In genomic region chr16:96034473-96034872, GRCm38 (mm10) we compare ENCODE assay signal across 18 mouse cellular contexts. TPM values are rescaled to one million over a fixed set of nuclear protein-coding genes. Genes with fewer than 3 reads are reported as not detected.
DNase-seq lines count a peak whose midpoint lies in the region; ATAC-seq lines count a peak whose summit lies in the region.
"Had no signal": no experiment of that assay in that cellular context is flagged by ENCODE, and none has a peak within 500 bp of the region (broad histone marks: within the 10 kb centered on the region; RNA-seq: fewer than 3 reads in every experiment).

No protein-coding gene starts in this region.

- H3K4me1 ChIP-seq in embryonic facial prominence, embryonic 13.5 days = peaks cover 18% of the 10 kb centered on the region
- H3K4me1 ChIP-seq in hindbrain, embryonic 12.5 days = no peaks in the 10 kb centered on the region
- H3K4me1 ChIP-seq: kidney, embryonic 15.5 days had no signal

- peak; percentile 42 for DNase-seq in adrenal gland, postnatal 14 days
- DNase-seq in adrenal gland, postnatal 4 days (ENCODE audit: low spot score in 2 of 2) = no peak
- peak; percentile 15 to 25 for DNase-seq in left cerebral cortex, adult 18-20 months (ENCODE audit: low spot score in 2 of 2)
- DNase-seq in left cerebral cortex, postnatal 4 days = no peak
- DNase-seq in mesoderm, embryonic 11.5 days (ENCODE audit: low read depth, low spot score) = peak; percentile 31
- DNase-seq in kidney, postnatal 4 days = no peak
- DNase-seq: cerebellum, postnatal 14 days; forebrain, postnatal 0 days; gastrocnemius, postnatal 25 days; heart, postnatal 36 days; lung, postnatal 10 days; thymus, adult 2 months had no signal

- no peaks in the 10 kb centered on the region for H3K9me3 ChIP-seq in embryonic facial prominence, embryonic 13.5 days
- no peaks in the 10 kb centered on the region for H3K9me3 ChIP-seq in hindbrain, embryonic 12.5 days (replicated peaks)
- H3K9me3 ChIP-seq: kidney, embryonic 15.5 days had no signal

- H3K9ac ChIP-seq in embryonic facial prominence, embryonic 13.5 days = no peak overlapping the region
- H3K9ac ChIP-seq in hindbrain, embryonic 12.5 days = no peak overlapping the region
- H3K9ac ChIP-seq: forebrain, postnatal 0 days; kidney, embryonic 15.5 days; liver, embryonic 14.5 days had no signal

- H3K27ac ChIP-seq in embryonic facial prominence, embryonic 13.5 days = peak overlapping the region; percentile 58
- no peak overlapping the region for H3K27ac ChIP-seq in hindbrain, embryonic 12.5 days
- H3K27ac ChIP-seq: kidney, embryonic 15.5 days; liver, embryonic 14.5 days had no signal

- intact Hi-C loops in left cerebral cortex, postnatal 4 days (cut with DNase I) = no loop called here

- H3K4me2 ChIP-seq in embryonic facial prominence, embryonic 13.5 days = no peak overlapping the region
- no peak overlapping the region for H3K4me2 ChIP-seq in hindbrain, embryonic 12.5 days (replicated peaks)
- H3K4me2 ChIP-seq: heart, embryonic 11.5 days; kidney, embryonic 15.5 days had no signal

- peaks cover 94% of the 10 kb centered on the region for H3K36me3 ChIP-seq in embryonic facial prominence, embryonic 13.5 days
- H3K36me3 ChIP-seq in hindbrain, embryonic 12.5 days = peaks cover 96% of the 10 kb centered on the region

- H3K4me3 ChIP-seq in embryonic facial prominence, embryonic 13.5 days = no peak overlapping the region
- no peak overlapping the region for H3K4me3 ChIP-seq in hindbrain, embryonic 12.5 days
- H3K4me3 ChIP-seq: kidney, embryonic 15.5 days had no signal

- H3K27me3 ChIP-seq in embryonic facial prominence, embryonic 13.5 days = no peaks in the 10 kb centered on the region
- no peaks in the 10 kb centered on the region for H3K27me3 ChIP-seq in hindbrain, embryonic 12.5 days
- H3K27me3 ChIP-seq: kidney, embryonic 15.5 days had no signal

- WGBS in embryonic facial prominence, embryonic 13.5 days = 43% methylated on average over 6 of the region's 6 CpGs
- 76% methylated on average over 6 of the region's 6 CpGs for WGBS in hindbrain, embryonic 12.5 days

- peak; percentile 67; the same call in 1 of the 2 replicates for ATAC-seq in embryonic facial prominence, embryonic 13.5 days (ENCODE audit: insufficient number of reproducible peaks, insufficient read depth, low FRiP score, low TSS enrichment, low read depth)
- ATAC-seq in hindbrain, embryonic 12.5 days (ENCODE audit: low FRiP score) = no peak
- ATAC-seq: forebrain, postnatal 0 days; inflammation-experienced regulatory T-cells, adult 6 months had no signal

RNA-seq across cellular contexts. Expression of gene Psmg1, which starts 43.7 kb away (rescaled TPM):
- 35.4 and 38.8 TPM in 2 replicates for total RNA-seq in adrenal gland, postnatal 14 days (2021)
- total RNA-seq in adrenal gland, postnatal 4 days (2021) = 10 to 100 TPM; 37.9 to 40.5 TPM
- total RNA-seq in left cerebral cortex, adult 18-20 months (2021) = 10 to 100 TPM; 14.5 to 18.1 TPM
- total RNA-seq in left cerebral cortex, postnatal 4 days (2021) = 10 to 100 TPM; 26.5 to 32.2 TPM
- polyA plus RNA-seq in embryonic facial prominence, embryonic 13.5 days (2015; fragmentation: Nextera tagmentation; extraction: Ambion mirVana) = 87.5 and 91.7 TPM in 2 replicates
- polyA plus RNA-seq in hindbrain, embryonic 12.5 days (2016; fragmentation: Nextera tagmentation; extraction: Ambion mirVana) = 66.3 and 70.5 TPM in 2 replicates

RNA-seq across cellular contexts. Expression of gene Brwd1, which starts 47.9 kb away (rescaled TPM):
- 70.4 and 74.8 TPM in 2 replicates for total RNA-seq in adrenal gland, postnatal 14 days (2021)
- 100 to 1,000 TPM in 1 of 2 experiments, 10 to 100 TPM in 1; 83.2 to 103 TPM for total RNA-seq in adrenal gland, postnatal 4 days (2021)
- total RNA-seq in left cerebral cortex, adult 18-20 months (2021) = 100 to 1,000 TPM; 146 TPM
- total RNA-seq in left cerebral cortex, postnatal 4 days (2021) = 100 to 1,000 TPM; 131 to 135 TPM
- polyA plus RNA-seq in embryonic facial prominence, embryonic 13.5 days (2015; fragmentation: Nextera tagmentation; extraction: Ambion mirVana) = 113 and 118 TPM in 2 replicates
- polyA plus RNA-seq in hindbrain, embryonic 12.5 days (2016; fragmentation: Nextera tagmentation; extraction: Ambion mirVana) = 219 and 232 TPM in 2 replicates

Comparison
In these comparisons a context has a peak if more than half of its experiments do, and no peak if none do; other contexts are left out.
1. DNase-seq: peak in adrenal gland, postnatal 14 days (single experiment), left cerebral cortex, adult 18-20 months (2 of 2) and mesoderm, embryonic 11.5 days (single experiment); none in adrenal gland, postnatal 4 days (0 of 2), left cerebral cortex, postnatal 4 days (single experiment) and kidney, postnatal 4 days (0 of 2).